Mouse (Mus musculus) kidney, adult 2 months (tissue): Measurements from ENCODE around the gene Mgmt. TPM values are rescaled to one million over a fixed set of nuclear protein-coding genes. Genes with fewer than 3 reads are reported as not detected.

ENCODE experiments used
- DNase-seq: peaks from one replicate; pipeline ENCODE4 v3.0.0; 2021
- H3K27ac ChIP-seq: fragments of 200-500 bp; 2 replicates; pipeline ENCODE4 v1.5.1; 2012; ENCODE audit warnings: low read depth, low read length, control low read depth, inconsistent platforms; ENCODE audit not compliant: insufficient read depth
- H3K27me3 ChIP-seq: fragments of 200-500 bp; replicated peaks from 2 replicates; pipeline ENCODE4 v1.6.1; 2012; ENCODE audit warnings: mild to moderate bottlenecking, moderate library complexity, low read length, inconsistent platforms; ENCODE audit not compliant: control insufficient read depth, insufficient read depth
- H3K36me3 ChIP-seq: fragments of 200-500 bp; 2 replicates; pipeline ENCODE4 v1.6.1; 2012; ENCODE audit warnings: mild to moderate bottlenecking, moderate library complexity, low read length, inconsistent platforms; ENCODE audit not compliant: control insufficient read depth, insufficient read depth
- H3K4me1 ChIP-seq: fragments of 200-500 bp; 2 replicates; pipeline ENCODE4 v1.6.1; 2011; ENCODE audit warnings: low read length; ENCODE audit not compliant: control insufficient read depth, insufficient read depth
- H3K4me3 ChIP-seq: fragments of 200-500 bp; 2 replicates; pipeline ENCODE4 v1.5.1; 2011; ENCODE audit warnings: mild to moderate bottlenecking, low read depth, low read length, control low read depth; ENCODE audit not compliant: insufficient read depth
- CTCF ChIP-seq: fragments of 200-500 bp; conservative IDR thresholded peaks from 2 replicates; pipeline ENCODE4 v1.5.1; 2011; ENCODE audit warnings: low read depth, mild to moderate bottlenecking, control low read depth, low read length, moderate library complexity, mixed read lengths; ENCODE audit not compliant: insufficient read depth, insufficient read length
- POLR2A ChIP-seq: fragments of 200-500 bp; IDR thresholded peaks from one replicate; pipeline ENCODE4 v1.6.1; 2011; ENCODE audit warnings: low read depth, low read length, control low read depth
- WGBS: fragments of 180-500 bp; shearing (Covaris S2); methylation state at CpG from one replicate; pipeline ENCODE4 v1.1.7; 2018; 5-methylcytosine and 5-hydroxymethylcytosine counted together
- polyA plus RNA-seq: library from polyadenylated mRNA; depleted of rRNA; stranded (reverse); fragments of >200 nt; gene quantifications from 2 replicates; pipeline ENCODE4 v1.2.3, GENCODE M21; 2012

Gene Mgmt
- polyA plus RNA-seq, 1 experiment: 5.1 TPM

- no peak overlapping the region for H3K4me3 ChIP-seq
- no peaks in the 10 kb centered on the region for H3K27me3 ChIP-seq
- whole genome bisulfite sequencing: 69% methylated on average over 16 of the region's 16 CpGs
- H3K4me1 ChIP-seq: no peaks in the 10 kb centered on the region
- no peak for DNase-seq
- H3K27ac ChIP-seq: no peak overlapping the region
- no peaks in the 10 kb centered on the region for H3K36me3 ChIP-seq
- TF ChIP-seq POLR2A (no peak), CTCF (no peak)
Observed at GRCm38 (mm10) chr7:137121243-137121858, 226.9 kb downstream of the Mgmt start.

GRCm38 (mm10) chr7:137128726-137129125, 234.3 kb downstream of the Mgmt start:
- H3K36me3 ChIP-seq: no peaks in the 10 kb centered on the region
- no peaks in the 10 kb centered on the region for H3K4me1 ChIP-seq
- no peak for DNase-seq
- no peak for TF ChIP-seq POLR2A
- no peak for TF ChIP-seq CTCF
- 87% methylated on average over 8 of the region's 8 CpGs for WGBS
- H3K4me3 ChIP-seq: no peak overlapping the region
- H3K27me3 ChIP-seq: no peaks in the 10 kb centered on the region
- H3K27ac ChIP-seq: no peak overlapping the region

GRCm38 (mm10) chr7:137130211-137130610, 235.8 kb downstream of the Mgmt start:
- H3K36me3 ChIP-seq: no peaks in the 10 kb centered on the region
- no peak for DNase-seq
- no peak overlapping the region for H3K27ac ChIP-seq
- WGBS: 83% methylated on average over 10 of the region's 10 CpGs
- TF ChIP-seq POLR2A (no peak), CTCF (no peak)
- no peaks in the 10 kb centered on the region for H3K27me3 ChIP-seq
- H3K4me1 ChIP-seq: no peaks in the 10 kb centered on the region
- H3K4me3 ChIP-seq: no peak overlapping the region

- WGBS: 81% methylated on average over 5 of the region's 5 CpGs
- TF ChIP-seq CTCF: no peak
- no peak for TF ChIP-seq POLR2A
- no peak overlapping the region for H3K4me3 ChIP-seq
- no peaks in the 10 kb centered on the region for H3K36me3 ChIP-seq
- DNase-seq: no peak
- no peaks in the 10 kb centered on the region for H3K27me3 ChIP-seq
- H3K27ac ChIP-seq: no peak overlapping the region
- H3K4me1 ChIP-seq: no peaks in the 10 kb centered on the region
Observed at GRCm38 (mm10) chr7:137131957-137132356, 237.5 kb downstream of the Mgmt start.

- no peak overlapping the region for H3K4me3 ChIP-seq
- H3K36me3 ChIP-seq: no peaks in the 10 kb centered on the region
- 82% methylated on average over 5 of the region's 5 CpGs for WGBS
- H3K27ac ChIP-seq: no peak overlapping the region
- H3K27me3 ChIP-seq: no peaks in the 10 kb centered on the region
- TF ChIP-seq POLR2A: no peak
- TF ChIP-seq CTCF: no peak
- no peak for DNase-seq
- no peaks in the 10 kb centered on the region for H3K4me1 ChIP-seq
Observed at GRCm38 (mm10) chr7:137138101-137138500, 243.7 kb downstream of the Mgmt start.

- TF ChIP-seq CTCF (no peak), POLR2A (no peak)
- no peaks in the 10 kb centered on the region for H3K4me1 ChIP-seq
- no peak for DNase-seq
- H3K27me3 ChIP-seq: no peaks in the 10 kb centered on the region
- WGBS: 69% methylated on average over 7 of the region's 7 CpGs
- no peaks in the 10 kb centered on the region for H3K36me3 ChIP-seq
- no peak overlapping the region for H3K4me3 ChIP-seq
- H3K27ac ChIP-seq: no peak overlapping the region
Observed at GRCm38 (mm10) chr7:137140321-137140720, 245.9 kb downstream of the Mgmt start.

- no peaks in the 10 kb centered on the region for H3K4me1 ChIP-seq
- 53% methylated on average over 3 of the region's 3 CpGs for WGBS
- H3K27ac ChIP-seq: no peak overlapping the region
- no peak overlapping the region for H3K4me3 ChIP-seq
- H3K36me3 ChIP-seq: no peaks in the 10 kb centered on the region
- no peaks in the 10 kb centered on the region for H3K27me3 ChIP-seq
- DNase-seq: no peak
- TF ChIP-seq POLR2A (no peak), CTCF (no peak)
Observed at GRCm38 (mm10) chr7:137141386-137141785, 247.0 kb downstream of the Mgmt start.
